Mouse (Mus musculus) liver, postnatal 0 days (tissue): ENCODE measurements around the gene Olfr1312.

Experiments
- CTCF ChIP-seq: sonication (generic); IDR thresholded peaks from 2 replicates; pipeline ENCODE4 v1.5.1; 2016; ENCODE audit warnings: antibody characterized with exemption, low read depth
- EP300 ChIP-seq: IDR thresholded peaks from 2 replicates; pipeline ENCODE4 v1.6.1; 2016; ENCODE audit warnings: antibody characterized with exemption, low read depth, mild to moderate bottlenecking

GRCm38 (mm10) chr2:112014900-112015299, 35.1 kb downstream of the Olfr1312 start:
- TF ChIP-seq CTCF (no peak), EP300 (no peak)
